Comparison of ENCODE assay signal across 14 mouse cellular contexts in the genomic region with DNA sequence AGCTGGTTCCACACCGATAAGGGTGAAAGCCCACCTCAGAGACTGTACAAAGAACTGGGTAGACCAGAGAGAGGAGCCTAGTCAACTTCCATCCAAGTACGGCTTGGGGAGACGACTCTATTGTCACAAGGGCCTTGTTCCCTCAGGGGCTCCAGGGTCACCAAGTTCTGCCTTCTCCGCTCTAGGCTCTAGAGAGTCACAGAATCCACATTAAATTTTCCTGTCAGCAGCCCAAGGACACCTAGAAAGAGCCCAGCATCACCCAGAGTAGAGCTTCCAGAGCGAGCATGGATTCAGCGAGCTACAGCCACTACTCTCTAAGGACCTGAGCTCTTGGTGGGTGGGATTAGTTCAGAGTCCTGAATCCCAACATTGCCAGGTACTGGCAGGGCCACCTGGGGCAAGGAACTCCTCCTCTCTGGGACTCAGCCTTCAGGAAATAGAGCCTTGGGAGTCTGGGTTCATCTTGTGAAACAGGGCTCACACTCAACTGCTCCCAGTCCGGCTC. TPM values are rescaled to one million over a fixed set of nuclear protein-coding genes. Genes with fewer than 3 reads are reported as not detected.
DNase-seq lines count a peak whose midpoint lies in the region; ATAC-seq and TF ChIP-seq lines count a peak whose summit lies in the region.
"Had no signal": no experiment of that assay in that cellular context is flagged by ENCODE, and none has a peak within 500 bp of the region (broad histone marks: within the 10 kb centered on the region; RNA-seq: fewer than 3 reads in every experiment).

No protein-coding gene starts in this region.

- intact Hi-C loops in heart, postnatal 25 days (cut with DNase I), result loop anchor here (5.0 kb wide), 1 partner anchor 49 kb away; no protein-coding TSS in a partner anchor

- ATAC-seq in kidney, embryonic 16.5 days (ENCODE audit: low FRiP score, low TSS enrichment), result no peak
- no peak for ATAC-seq in embryonic facial prominence, embryonic 13.5 days (ENCODE audit: insufficient number of reproducible peaks, insufficient read depth, low FRiP score, low TSS enrichment, low read depth)
- ATAC-seq in limb, embryonic 14.5 days (ENCODE audit: low FRiP score, low read depth), result no peak
- ATAC-seq: forebrain, embryonic 16.5 days; midbrain, embryonic 16.5 days had no signal

- TF ChIP-seq POLR2A in limb, embryonic 14.5 days (IDR thresholded peaks at IDR 0.05; ENCODE audit: borderline replicate concordance, extremely low read depth, insufficient read depth, insufficient read length), result no peak

- 52% methylated on average over 7 of the region's 7 CpGs for WGBS in heart, embryonic 10.5 days
- WGBS in kidney, embryonic 16.5 days, result 65% methylated on average over 7 of the region's 7 CpGs
- WGBS in embryonic facial prominence, embryonic 13.5 days, result 51% methylated on average over 7 of the region's 7 CpGs
- WGBS in limb, embryonic 14.5 days, result 52% methylated on average over 7 of the region's 7 CpGs

- no peaks in the 10 kb centered on the region for H3K9me3 ChIP-seq in heart, embryonic 10.5 days
- H3K9me3 ChIP-seq in kidney, embryonic 16.5 days (ENCODE audit: low read length), result no peaks in the 10 kb centered on the region
- no peaks in the 10 kb centered on the region for H3K9me3 ChIP-seq in embryonic facial prominence, embryonic 13.5 days
- no peaks in the 10 kb centered on the region for H3K9me3 ChIP-seq in limb, embryonic 14.5 days (ENCODE audit: control insufficient read depth, low read length)
- H3K9me3 ChIP-seq: hindbrain, embryonic 10.5 days; intestine, embryonic 15.5 days; lung, embryonic 15.5 days had no signal

- peaks cover 74% of the 10 kb centered on the region for H3K27me3 ChIP-seq in heart, embryonic 10.5 days (ENCODE audit: insufficient read depth, poor library complexity, severe bottlenecking)
- peaks cover 13% of the 10 kb centered on the region for H3K27me3 ChIP-seq in kidney, embryonic 16.5 days (ENCODE audit: insufficient read depth, low read length)
- H3K27me3 ChIP-seq in embryonic facial prominence, embryonic 13.5 days, result peaks cover 64% of the 10 kb centered on the region
- peaks cover 11% of the 10 kb centered on the region for H3K27me3 ChIP-seq in limb, embryonic 14.5 days (ENCODE audit: control insufficient read depth, insufficient read depth, low read length)

- H3K9ac ChIP-seq in kidney, embryonic 16.5 days (replicated peaks; ENCODE audit: low read length), result no peak overlapping the region; the same call in 1 of the 2 replicates
- H3K9ac ChIP-seq in embryonic facial prominence, embryonic 13.5 days, result 0 out of 2 replicates have a peak overlapping the region, but pooled peaks have one; percentile 0
- 0 out of 2 replicates have a peak overlapping the region, but pooled peaks have one; percentile 12 for H3K9ac ChIP-seq in limb, embryonic 14.5 days (ENCODE audit: low read depth, low read length, severe bottlenecking)
- H3K9ac ChIP-seq: intestine, embryonic 15.5 days; lung, embryonic 15.5 days had no signal

- H3K27ac ChIP-seq in heart, embryonic 10.5 days, result peak overlapping the region; percentile 96
- peak overlapping the region; percentile 65 for H3K27ac ChIP-seq in kidney, embryonic 16.5 days (ENCODE audit: low read length)
- H3K27ac ChIP-seq in embryonic facial prominence, embryonic 13.5 days, result peak overlapping the region; percentile 58
- no peak overlapping the region for H3K27ac ChIP-seq in limb, embryonic 14.5 days (replicated peaks; ENCODE audit: low read depth, low read length)
- H3K27ac ChIP-seq: intestine, embryonic 15.5 days; lung, embryonic 15.5 days had no signal

- H3K36me3 ChIP-seq in heart, embryonic 10.5 days, result peaks cover 11% of the 10 kb centered on the region
- H3K36me3 ChIP-seq in kidney, embryonic 16.5 days (ENCODE audit: insufficient read depth, low read length), result 0 out of 2 replicates have a peak, but pooled peaks cover 4% of the 10 kb centered on the region
- peaks cover 2% of the 10 kb centered on the region; the same call in 1 of the 2 replicates for H3K36me3 ChIP-seq in embryonic facial prominence, embryonic 13.5 days
- peaks cover 9% of the 10 kb centered on the region for H3K36me3 ChIP-seq in limb, embryonic 14.5 days (ENCODE audit: control insufficient read depth, insufficient read depth, low read length)
- H3K36me3 ChIP-seq: intestine, embryonic 15.5 days; lung, embryonic 15.5 days had no signal

- H3K4me1 ChIP-seq in heart, embryonic 10.5 days, result peaks cover 87% of the 10 kb centered on the region
- H3K4me1 ChIP-seq in kidney, embryonic 16.5 days (ENCODE audit: insufficient read depth, low read length), result peaks cover 91% of the 10 kb centered on the region
- peaks cover 83% of the 10 kb centered on the region for H3K4me1 ChIP-seq in embryonic facial prominence, embryonic 13.5 days
- H3K4me1 ChIP-seq in limb, embryonic 14.5 days (ENCODE audit: control insufficient read depth, insufficient read depth, low read length), result peaks cover 58% of the 10 kb centered on the region

- H3K4me3 ChIP-seq in heart, embryonic 10.5 days, result peak overlapping the region; percentile 76
- H3K4me3 ChIP-seq in kidney, embryonic 16.5 days (ENCODE audit: low read length), result no peak overlapping the region
- H3K4me3 ChIP-seq in embryonic facial prominence, embryonic 13.5 days, result no peak overlapping the region
- H3K4me3 ChIP-seq in limb, embryonic 14.5 days (replicated peaks; ENCODE audit: low read length), result no peak overlapping the region
- H3K4me3 ChIP-seq: hindbrain, embryonic 10.5 days; intestine, embryonic 15.5 days; lung, embryonic 15.5 days had no signal

- H3K4me2 ChIP-seq in kidney, embryonic 16.5 days (replicated peaks; ENCODE audit: low read depth, low read length), result no peak overlapping the region
- H3K4me2 ChIP-seq in embryonic facial prominence, embryonic 13.5 days, result peak overlapping the region; percentile 77; the same call in 1 of the 2 replicates
- peak overlapping the region; percentile 71 for H3K4me2 ChIP-seq in limb, embryonic 14.5 days (replicated peaks; ENCODE audit: low read depth, low read length, severe bottlenecking)

- no peak for DNase-seq in heart, embryonic 10.5 days (ENCODE audit: low spot score)
- no peak for DNase-seq in heart, postnatal 25 days (ENCODE audit: low spot score)
- DNase-seq in kidney, adult 9 months, result no peak
- DNase-seq in limb, embryonic 14.5 days (ENCODE audit: low spot score), result no peak
- no peak for DNase-seq in layer of hippocampus, postnatal 14 days (ENCODE audit: low spot score in 2 of 2)
- DNase-seq: cerebellum, postnatal 10 days had no signal

RNA-seq across cellular contexts. Expression of a gene that starts 3.5 kb away (rescaled TPM):
- 2.1 and 3.5 TPM in 2 replicates for polyA plus RNA-seq in heart, embryonic 10.5 days (2016; fragmentation: Nextera tagmentation; extraction: Ambion mirVana)
- total RNA-seq in heart, postnatal 25 days (2021), result 1 to 10 TPM; 5.9 to 9.6 TPM
- 0.54 and 1.0 TPM in 2 replicates for polyA plus RNA-seq in kidney, embryonic 16.5 days (2015; fragmentation: Nextera tagmentation; extraction: Ambion mirVana)
- polyA plus RNA-seq in embryonic facial prominence, embryonic 13.5 days (2015; fragmentation: Nextera tagmentation; extraction: Ambion mirVana), result 3.0 and 4.3 TPM in 2 replicates
- polyA plus RNA-seq in limb, embryonic 14.5 days (2012; rRNA removed), result 25.3 and 35.4 TPM in 2 replicates
- 9.5 and 12.8 TPM in 2 replicates for polyA plus RNA-seq in limb, embryonic 14.5 days (2014; fragmentation: Nextera tagmentation; extraction: Ambion mirVana)
- total RNA-seq in layer of hippocampus, postnatal 14 days (2021), result 1 to 10 TPM; 2.2 to 2.3 TPM
- total RNA-seq: megakaryocyte progenitor cell, adult 5-6 weeks had no signal
- polyA plus RNA-seq: forebrain, embryonic 16.5 days had no signal

RNA-seq across cellular contexts. Expression of a gene that starts 44.7 kb away (rescaled TPM):
- 81.0 and 96.1 TPM in 2 replicates for polyA plus RNA-seq in heart, embryonic 10.5 days (2016; fragmentation: Nextera tagmentation; extraction: Ambion mirVana)
- 10 to 100 TPM; 32.8 to 38.4 TPM for total RNA-seq in heart, postnatal 25 days (2021)
- polyA plus RNA-seq in kidney, embryonic 16.5 days (2015; fragmentation: Nextera tagmentation; extraction: Ambion mirVana), result 107 and 108 TPM in 2 replicates
- polyA plus RNA-seq in embryonic facial prominence, embryonic 13.5 days (2015; fragmentation: Nextera tagmentation; extraction: Ambion mirVana), result 126 and 127 TPM in 2 replicates
- 98.5 and 113 TPM in 2 replicates for polyA plus RNA-seq in limb, embryonic 14.5 days (2012; rRNA removed)
- polyA plus RNA-seq in limb, embryonic 14.5 days (2014; fragmentation: Nextera tagmentation; extraction: Ambion mirVana), result 97.7 and 107 TPM in 2 replicates
- total RNA-seq in layer of hippocampus, postnatal 14 days (2021), result 10 to 100 TPM; 68.6 to 70.3 TPM
